Mouse (Mus musculus): ENCODE measurements around the gene Psma5. TPM values are rescaled to one million over a fixed set of nuclear protein-coding genes. Genes with fewer than 3 reads are reported as not detected.
A peak's percentile ranks its signal among the peaks of the same experiment; 100 is the strongest.

Gene Psma5
- polyA plus RNA-seq, 1 experiment from 2014 or later: 278 TPM

GRCm38 (mm10) chr3:108300455-108301030 is 43.8 kb downstream of the Psma5 start:
- H3K4me1 ChIP-seq (ENCODE audit: control insufficient read depth, insufficient read depth, low read length): peaks cover 23% of the 10 kb centered on the region
- H3K9ac ChIP-seq (ENCODE audit: low read depth, low read length): no peak overlapping the region

GRCm38 (mm10) chr3:108303683-108304082 is 47.0 kb downstream of the Psma5 start:
- Histone ChIP-seq H3K4me3 (ENCODE audit: low read length) (no peak overlapping the region), H3K4me1 (ENCODE audit: control insufficient read depth, insufficient read depth, low read length) (peaks cover 6% of the 10 kb centered on the region; the same call in 1 of the 2 replicates), H3K9ac (ENCODE audit: low read depth, low read length) (no peak overlapping the region), H3K36me3 (ENCODE audit: control insufficient read depth, insufficient read depth, low read length) (no peaks in the 10 kb centered on the region), H3K4me2 (ENCODE audit: low read depth, low read length) (no peak overlapping the region), H3K27me3 (replicated peaks; ENCODE audit: control insufficient read depth, insufficient read depth, low read length) (no peaks in the 10 kb centered on the region), H3K9me3 (ENCODE audit: control insufficient read depth, low read length) (no peaks in the 10 kb centered on the region), H3K27ac (ENCODE audit: low read length) (no peak overlapping the region)
- 85% methylated on average over 8 of the region's 8 CpGs for WGBS
- no peak for ATAC-seq

More at GRCm38 (mm10) chr3:108300455-108301030, 43.8 kb downstream of the Psma5 start:
- Histone ChIP-seq H3K27ac (ENCODE audit: low read length) (no peak overlapping the region), H3K36me3 (ENCODE audit: control insufficient read depth, insufficient read depth, low read length) (no peaks in the 10 kb centered on the region), H3K9me3 (ENCODE audit: control insufficient read depth, low read length) (no peaks in the 10 kb centered on the region), H3K27me3 (replicated peaks; ENCODE audit: control insufficient read depth, insufficient read depth, low read length) (no peaks in the 10 kb centered on the region), H3K4me3 (ENCODE audit: low read length) (no peak overlapping the region), H3K4me2 (ENCODE audit: low read depth, low read length) (no peak overlapping the region)
- 85% methylated on average over 6 of the region's 6 CpGs for whole genome bisulfite sequencing
- ATAC-seq: no peak

- Histone ChIP-seq H3K4me1 (ENCODE audit: control insufficient read depth, insufficient read depth, low read length) (peaks cover 6% of the 10 kb centered on the region; the same call in 1 of the 2 replicates), H3K27me3 (replicated peaks; ENCODE audit: control insufficient read depth, insufficient read depth, low read length) (no peaks in the 10 kb centered on the region), H3K27ac (ENCODE audit: low read length) (no peak overlapping the region), H3K9ac (ENCODE audit: low read depth, low read length) (no peak overlapping the region), H3K4me2 (ENCODE audit: low read depth, low read length) (no peak overlapping the region), H3K36me3 (ENCODE audit: control insufficient read depth, insufficient read depth, low read length) (no peaks in the 10 kb centered on the region), H3K4me3 (ENCODE audit: low read length) (no peak overlapping the region), H3K9me3 (ENCODE audit: control insufficient read depth, low read length) (no peaks in the 10 kb centered on the region)
- no peak for ATAC-seq
- 85% methylated on average over 4 of the region's 4 CpGs for WGBS
Observed at GRCm38 (mm10) chr3:108304747-108305146, 48.0 kb downstream of the Psma5 start.

GRCm38 (mm10) chr3:108306387-108306786 is 49.7 kb downstream of the Psma5 start:
- WGBS: 62% methylated on average over 3 of the region's 3 CpGs
- Histone ChIP-seq H3K4me1 (ENCODE audit: control insufficient read depth, insufficient read depth, low read length) (peaks cover 9% of the 10 kb centered on the region; the same call in 1 of the 2 replicates), H3K27ac (ENCODE audit: low read length) (0 out of 2 replicates have a peak overlapping the region, but pooled peaks have one; percentile 50), H3K4me3 (ENCODE audit: low read length) (no peak overlapping the region), H3K9me3 (ENCODE audit: control insufficient read depth, low read length) (no peaks in the 10 kb centered on the region), H3K4me2 (ENCODE audit: low read depth, low read length) (no peak overlapping the region), H3K27me3 (replicated peaks; ENCODE audit: control insufficient read depth, insufficient read depth, low read length) (no peaks in the 10 kb centered on the region), H3K36me3 (ENCODE audit: control insufficient read depth, insufficient read depth, low read length) (no peaks in the 10 kb centered on the region), H3K9ac (ENCODE audit: low read depth, low read length) (no peak overlapping the region)
- ATAC-seq: no peak

GRCm38 (mm10) chr3:108307485-108307884 is 50.8 kb downstream of the Psma5 start:
- Histone ChIP-seq H3K27me3 (replicated peaks; ENCODE audit: control insufficient read depth, insufficient read depth, low read length) (no peaks in the 10 kb centered on the region), H3K4me1 (ENCODE audit: control insufficient read depth, insufficient read depth, low read length) (peaks cover 9% of the 10 kb centered on the region; the same call in 1 of the 2 replicates), H3K9ac (ENCODE audit: low read depth, low read length) (no peak overlapping the region), H3K4me3 (ENCODE audit: low read length) (no peak overlapping the region), H3K4me2 (ENCODE audit: low read depth, low read length) (no peak overlapping the region), H3K9me3 (ENCODE audit: control insufficient read depth, low read length) (no peaks in the 10 kb centered on the region), H3K36me3 (ENCODE audit: control insufficient read depth, insufficient read depth, low read length) (no peaks in the 10 kb centered on the region), H3K27ac (ENCODE audit: low read length) (no peak overlapping the region)
- ATAC-seq: no peak
- WGBS: 76% methylated on average over 6 of the region's 6 CpGs

GRCm38 (mm10) chr3:108310921-108311341 is 54.2 kb downstream of the Psma5 start:
- Histone ChIP-seq H3K27me3 (replicated peaks; ENCODE audit: control insufficient read depth, insufficient read depth, low read length) (no peaks in the 10 kb centered on the region), H3K4me2 (ENCODE audit: low read depth, low read length) (no peak overlapping the region), H3K27ac (ENCODE audit: low read length) (no peak overlapping the region), H3K9ac (ENCODE audit: low read depth, low read length) (no peak overlapping the region), H3K9me3 (ENCODE audit: control insufficient read depth, low read length) (no peaks in the 10 kb centered on the region), H3K4me1 (ENCODE audit: control insufficient read depth, insufficient read depth, low read length) (peaks cover 9% of the 10 kb centered on the region; the same call in 1 of the 2 replicates), H3K4me3 (ENCODE audit: low read length) (no peak overlapping the region), H3K36me3 (ENCODE audit: control insufficient read depth, insufficient read depth, low read length) (no peaks in the 10 kb centered on the region)
- no peak for ATAC-seq

GRCm38 (mm10) chr3:108311688-108312087 is 55.0 kb downstream of the Psma5 start:
- no peaks in the 10 kb centered on the region for H3K27me3 ChIP-seq (replicated peaks; ENCODE audit: control insufficient read depth, insufficient read depth, low read length)
- no peaks in the 10 kb centered on the region for H3K36me3 ChIP-seq (ENCODE audit: control insufficient read depth, insufficient read depth, low read length)
- H3K27ac ChIP-seq (ENCODE audit: low read length): no peak overlapping the region
- 0 out of 2 replicates have a peak, but pooled peaks cover 2% of the 10 kb centered on the region for H3K4me1 ChIP-seq (ENCODE audit: control insufficient read depth, insufficient read depth, low read length)
- H3K9ac ChIP-seq (ENCODE audit: low read depth, low read length): no peak overlapping the region
- no peak overlapping the region for H3K4me3 ChIP-seq (ENCODE audit: low read length)
- H3K4me2 ChIP-seq (ENCODE audit: low read depth, low read length): no peak overlapping the region
- no peak for ATAC-seq
- WGBS: 70% methylated on average over 4 of the region's 4 CpGs
- H3K9me3 ChIP-seq (ENCODE audit: control insufficient read depth, low read length): no peaks in the 10 kb centered on the region

GRCm38 (mm10) chr3:108312414-108312813 is 55.7 kb downstream of the Psma5 start:
- Histone ChIP-seq H3K4me2 (ENCODE audit: low read depth, low read length) (no peak overlapping the region), H3K4me3 (ENCODE audit: low read length) (no peak overlapping the region), H3K9me3 (ENCODE audit: control insufficient read depth, low read length) (no peaks in the 10 kb centered on the region), H3K36me3 (ENCODE audit: control insufficient read depth, insufficient read depth, low read length) (no peaks in the 10 kb centered on the region), H3K27me3 (replicated peaks; ENCODE audit: control insufficient read depth, insufficient read depth, low read length) (no peaks in the 10 kb centered on the region), H3K9ac (ENCODE audit: low read depth, low read length) (no peak overlapping the region), H3K4me1 (ENCODE audit: control insufficient read depth, insufficient read depth, low read length) (0 out of 2 replicates have a peak, but pooled peaks cover 2% of the 10 kb centered on the region), H3K27ac (ENCODE audit: low read length) (no peak overlapping the region)
- peak; percentile 41; the same call in 1 of the 2 replicates for ATAC-seq

GRCm38 (mm10) chr3:108313138-108313537 is 56.4 kb downstream of the Psma5 start:
- H3K27me3 ChIP-seq (replicated peaks; ENCODE audit: control insufficient read depth, insufficient read depth, low read length): no peaks in the 10 kb centered on the region
- no peak overlapping the region for H3K27ac ChIP-seq (ENCODE audit: low read length)
- no peaks in the 10 kb centered on the region for H3K9me3 ChIP-seq (ENCODE audit: control insufficient read depth, low read length)
- H3K9ac ChIP-seq (ENCODE audit: low read depth, low read length): no peak overlapping the region
- H3K4me3 ChIP-seq (ENCODE audit: low read length): no peak overlapping the region
- WGBS: 81% methylated on average over 4 of the region's 4 CpGs
- 0 out of 2 replicates have a peak, but pooled peaks cover 2% of the 10 kb centered on the region for H3K4me1 ChIP-seq (ENCODE audit: control insufficient read depth, insufficient read depth, low read length)
- no peaks in the 10 kb centered on the region for H3K36me3 ChIP-seq (ENCODE audit: control insufficient read depth, insufficient read depth, low read length)
- no peak overlapping the region for H3K4me2 ChIP-seq (ENCODE audit: low read depth, low read length)
- no peak for ATAC-seq

All from intestine, embryonic 16.5 days (tissue).